Mouse (Mus musculus) left cerebral cortex, adult 9 months (tissue): ENCODE results near the gene Cck.

Source experiments
- DNase-seq, 2 experiments: peaks; one replicate each; pipeline ENCODE4 v3.0.0; 2022; ENCODE audit warnings: low spot score in 2 of 2

Cck gene

DNA sequence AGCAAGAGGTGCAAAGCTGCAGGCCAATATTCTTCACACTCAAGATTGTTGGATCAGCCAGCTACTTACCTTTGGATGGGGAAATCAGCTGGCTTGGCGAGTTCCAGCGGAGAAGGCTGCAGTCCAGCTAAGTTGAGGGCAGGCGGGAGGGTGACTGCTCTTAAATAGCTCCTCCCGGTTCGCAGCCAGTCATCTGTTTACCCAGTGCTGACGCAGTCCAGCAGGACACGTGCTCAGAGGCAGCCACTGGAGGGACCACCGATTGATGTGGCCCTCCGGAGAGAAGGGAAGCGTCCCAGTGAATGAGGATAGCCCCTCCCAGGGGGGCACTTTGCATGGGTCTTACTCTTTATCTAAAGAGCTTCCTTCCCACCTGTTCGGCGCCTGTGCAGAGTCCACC lies at the start of gene Cck:
Gene Cck (minus strand): TSS at position 166 of the 400 bp plus-strand sequence.
- peak in 1 of 2 experiments; percentile 76 for DNase-seq

GRCm38 (mm10) chr9:121541530-121541929 lies 46.0 kb upstream of the Cck start:
- DNase-seq = no peak

DNA sequence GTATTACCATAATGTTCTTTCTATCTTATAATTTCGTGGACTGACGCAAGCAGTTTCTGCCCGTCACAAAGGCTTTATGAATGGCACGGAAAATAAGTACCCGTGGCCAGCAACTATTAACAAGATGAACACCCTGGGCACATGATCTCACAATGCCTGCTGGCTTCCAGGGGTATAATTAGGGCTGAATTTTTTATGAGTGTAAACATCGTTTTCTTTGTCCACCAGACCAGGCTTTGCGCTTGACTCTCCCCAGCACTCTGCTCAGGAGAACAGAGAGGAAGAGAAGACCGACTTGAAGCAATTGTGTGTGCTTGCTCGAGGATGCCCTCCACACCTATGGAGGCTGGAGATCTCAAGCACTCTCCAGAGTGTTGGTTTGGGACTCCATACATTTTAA lies 37.1 kb upstream of the Cck start:
- DNase-seq = no peak

GRCm38 (mm10) chr9:121528605-121529357 lies 33.3 kb upstream of the Cck start:
- DNase-seq = no peak

DNA sequence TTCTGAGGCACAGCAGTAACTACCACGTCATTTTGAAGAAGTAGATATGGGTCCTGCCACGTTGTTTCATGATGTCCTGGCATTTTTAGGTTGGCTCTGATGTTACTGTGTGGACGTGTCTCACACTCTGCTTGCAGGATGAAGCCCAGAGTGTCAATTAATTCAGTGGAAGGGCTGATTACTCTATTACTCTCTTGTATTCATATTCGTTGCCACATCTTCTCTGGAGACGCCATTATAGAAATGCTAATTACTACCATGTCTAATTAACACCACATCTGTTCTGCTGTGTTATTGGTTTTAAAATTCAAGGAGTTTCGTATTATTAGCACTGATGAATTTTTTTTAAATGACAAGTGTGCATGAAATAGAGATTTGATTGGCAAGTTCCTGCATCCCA lies 30.7 kb upstream of the Cck start:
- no peak for DNase-seq

- no peak for DNase-seq
Observed at GRCm38 (mm10) chr9:121520047-121520446, 24.6 kb upstream of the Cck start.

GRCm38 (mm10) chr9:121514462-121514861 lies 19.0 kb upstream of the Cck start:
- DNase-seq = no peak

GRCm38 (mm10) chr9:121511911-121512310 lies 16.4 kb upstream of the Cck start:
- no peak for DNase-seq

GRCm38 (mm10) chr9:121506478-121507180 lies 11.1 kb upstream of the Cck start:
- peak; percentile 64 to 84 for DNase-seq

- DNase-seq = peak; percentile 62 to 86
Observed at GRCm38 (mm10) chr9:121505346-121505745, 9.9 kb upstream of the Cck start.

- DNase-seq = peak in 1 of 2 experiments; percentile 57
Observed at GRCm38 (mm10) chr9:121496102-121496501, 608 bp upstream of the Cck start.

- DNase-seq = no peak
Observed at GRCm38 (mm10) chr9:121494006-121494767, 1.3 kb downstream of the Cck start.

GRCm38 (mm10) chr9:121491592-121492240 lies 3.8 kb downstream of the Cck start:
- DNase-seq = no peak

GRCm38 (mm10) chr9:121487216-121487615 lies 8.3 kb downstream of the Cck start:
- peak in 1 of 2 experiments; percentile 32 for DNase-seq

DNA sequence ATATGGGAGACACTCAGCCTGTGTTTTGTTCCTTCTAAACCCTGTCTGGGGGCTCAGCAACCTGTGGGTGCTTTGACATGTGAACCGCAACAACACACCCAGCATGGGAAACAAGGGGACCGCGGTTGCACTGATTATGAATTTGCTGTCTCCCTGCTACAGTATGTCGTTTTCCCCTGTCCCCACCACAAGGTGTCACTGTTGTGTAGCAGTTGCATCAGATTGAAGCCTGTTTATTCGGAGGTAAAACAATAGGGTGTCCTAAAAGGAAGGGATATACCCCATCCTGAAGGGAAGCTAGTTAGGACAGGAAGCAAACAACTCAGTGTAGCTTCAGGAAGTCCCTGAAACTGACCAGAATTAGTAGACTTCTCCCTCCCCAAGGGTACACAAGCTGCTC lies 16.0 kb downstream of the Cck start:
- DNase-seq = peak in 1 of 2 experiments; percentile 81

- DNase-seq = peak in 1 of 2 experiments; percentile 79
Observed at GRCm38 (mm10) chr9:121477305-121477911, 18.1 kb downstream of the Cck start.

DNA sequence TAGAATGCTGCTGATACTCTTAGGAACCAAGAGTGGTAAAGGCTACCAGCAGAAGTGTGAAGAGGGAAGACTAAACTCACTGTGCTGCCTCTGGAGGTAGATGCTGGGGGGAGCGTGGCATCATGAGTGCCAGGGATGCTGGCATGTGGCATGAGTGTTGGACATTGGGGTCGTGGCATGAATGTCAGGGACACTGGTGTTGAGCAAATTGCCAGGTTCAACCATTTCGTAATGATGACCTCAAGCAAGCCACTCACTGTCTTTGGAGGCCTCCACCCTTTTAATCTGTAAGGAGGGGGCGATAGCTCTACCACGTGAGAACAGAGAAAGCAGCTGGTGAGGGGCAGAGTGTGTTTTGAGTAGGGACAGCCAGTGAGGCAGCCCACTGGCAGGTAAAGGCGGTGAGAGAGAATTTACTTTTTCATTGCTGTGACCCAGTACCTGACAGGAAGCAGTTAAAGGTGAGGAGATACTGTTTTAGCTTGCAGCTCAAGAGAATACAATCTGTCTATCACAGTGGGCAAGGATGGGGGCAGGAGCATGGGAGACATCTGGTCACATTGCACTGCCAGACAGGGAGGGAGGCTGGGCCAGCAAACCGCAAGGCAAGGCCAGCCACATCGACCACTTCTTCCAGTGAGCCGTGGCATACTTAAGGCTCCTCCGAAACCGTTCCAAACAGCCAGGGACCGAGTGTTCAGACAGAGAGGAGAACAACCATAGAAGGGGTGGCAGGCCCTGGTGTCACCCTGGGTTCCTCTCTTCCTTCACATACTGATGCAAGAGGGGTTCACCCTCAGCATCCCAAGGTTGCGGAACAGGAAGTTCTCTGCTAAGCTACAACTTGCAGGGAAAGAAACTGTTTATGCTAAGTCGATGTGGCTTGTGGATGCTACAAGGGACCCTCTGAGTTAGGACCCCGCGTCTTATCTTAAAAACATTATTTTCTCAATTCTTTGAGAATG lies 19.7 kb downstream of the Cck start:
- DNase-seq = no peak

GRCm38 (mm10) chr9:121474771-121475170 lies 20.7 kb downstream of the Cck start:
- DNase-seq = no peak

DNA sequence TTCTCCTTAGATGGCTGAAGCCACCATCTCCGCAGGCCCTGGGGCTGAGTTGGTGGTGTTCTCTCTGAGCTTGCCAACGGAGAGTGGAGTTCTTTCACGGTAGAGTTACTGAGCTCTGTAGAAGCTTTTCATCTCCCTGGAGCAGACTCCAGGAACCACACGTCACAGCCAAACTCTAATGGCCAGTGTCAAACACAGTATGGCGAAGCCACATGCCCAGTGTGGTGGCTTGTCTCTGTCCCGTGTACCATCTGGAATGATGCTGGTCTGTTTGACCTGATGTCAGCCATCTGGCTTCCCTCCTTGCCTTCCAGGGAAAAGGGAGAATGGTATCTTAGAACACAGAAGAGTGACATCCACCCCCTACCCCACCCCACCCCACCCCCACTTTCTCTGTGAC lies 25.8 kb downstream of the Cck start:
- DNase-seq = no peak

GRCm38 (mm10) chr9:121467460-121467859 lies 28.0 kb downstream of the Cck start:
- no peak for DNase-seq
